Mouse (Mus musculus) embryonic facial prominence, embryonic 11.5 days (tissue): Measurements from ENCODE around the gene Tmem170. TPM values are rescaled to one million over a fixed set of nuclear protein-coding genes. Genes with fewer than 3 reads are reported as not detected.

Source experiments
- polyA plus RNA-seq: library from polyadenylated mRNA; unstranded; fragments of >200 nt; fragmentation: Nextera tagmentation; extraction: Ambion mirVana; gene quantifications from 2 replicates; pipeline ENCODE4 v1.2.1, GENCODE M21; 2014

Gene Tmem170
- polyA plus RNA-seq, 1 experiment from 2014 or later: 7.7 TPM

Other genes starting within 250 kb of the Tmem170 start
- 0.24 TPM in 1 of 2 replicates, not detected in the other for gene Ldhd, start 246.4 kb downstream of the Tmem170 start, polyA plus RNA-seq
- gene Zfp1, start 233.3 kb downstream of the Tmem170 start, polyA plus RNA-seq: 25.4 and 26.9 TPM in 2 replicates
- not detected in 2 replicates for gene Ctrb1, start 185.7 kb downstream of the Tmem170 start, polyA plus RNA-seq
- 30.9 and 36.5 TPM in 2 replicates for gene Bcar1, start 132.9 kb downstream of the Tmem170 start, polyA plus RNA-seq
- 262 and 278 TPM in 2 replicates for gene Cfdp1, start 22.5 kb downstream of the Tmem170 start, polyA plus RNA-seq
- 1.1 and 2.2 TPM in 2 replicates for gene Chst5, start 33.7 kb upstream of the Tmem170 start, polyA plus RNA-seq
- gene Tmem231, start 57.1 kb upstream of the Tmem170 start, polyA plus RNA-seq: 18.6 and 20.0 TPM in 2 replicates
- 222 and 230 TPM in 2 replicates for gene Gabarapl2, start 64.0 kb upstream of the Tmem170 start, polyA plus RNA-seq
- 8.7 and 10.7 TPM in 2 replicates for gene Adat1, start 115.6 kb upstream of the Tmem170 start, polyA plus RNA-seq
- 284 and 309 TPM in 2 replicates for gene Kars, start 134.6 kb upstream of the Tmem170 start, polyA plus RNA-seq
- 21.3 and 23.9 TPM in 2 replicates for gene Terf2ip, start 134.6 kb upstream of the Tmem170 start, polyA plus RNA-seq
- 0.31 and 0.67 TPM in 2 replicates for gene Gm6793, start 138.3 kb upstream of the Tmem170 start, polyA plus RNA-seq